Mouse (Mus musculus): ENCODE data around the gene Fads2. TPM values are rescaled to one million over a fixed set of nuclear protein-coding genes. Genes with fewer than 3 reads are reported as not detected.
A peak's percentile ranks its signal among the peaks of the same experiment; 100 is the strongest.

Gene Fads2
- total RNA-seq, 1 experiment from 2014 or later = 30.8 TPM

DNA sequence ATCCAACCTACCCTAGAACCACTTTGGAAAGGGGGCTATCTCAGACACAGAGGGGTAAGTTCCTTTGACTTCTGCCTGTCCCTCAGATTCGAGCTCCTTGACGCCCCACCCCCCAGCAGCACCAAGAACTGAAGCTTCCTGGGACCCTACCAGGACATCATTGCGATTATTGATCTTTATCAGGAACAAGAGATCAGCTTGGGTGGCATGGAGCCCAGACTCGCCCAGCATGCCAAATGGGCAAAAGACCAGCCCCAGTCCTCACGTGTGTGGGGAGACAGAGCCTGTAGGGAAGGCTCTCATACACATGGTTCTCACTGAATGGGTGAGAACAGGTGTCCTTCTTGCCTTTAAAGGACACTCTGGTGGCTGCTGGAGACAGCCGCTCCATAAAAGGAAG, 2.7 kb upstream of the Fads2 start:
- ATAC-seq (replicated peaks; ENCODE audit: low read depth, poor library complexity, severe bottlenecking) = no peak

DNA sequence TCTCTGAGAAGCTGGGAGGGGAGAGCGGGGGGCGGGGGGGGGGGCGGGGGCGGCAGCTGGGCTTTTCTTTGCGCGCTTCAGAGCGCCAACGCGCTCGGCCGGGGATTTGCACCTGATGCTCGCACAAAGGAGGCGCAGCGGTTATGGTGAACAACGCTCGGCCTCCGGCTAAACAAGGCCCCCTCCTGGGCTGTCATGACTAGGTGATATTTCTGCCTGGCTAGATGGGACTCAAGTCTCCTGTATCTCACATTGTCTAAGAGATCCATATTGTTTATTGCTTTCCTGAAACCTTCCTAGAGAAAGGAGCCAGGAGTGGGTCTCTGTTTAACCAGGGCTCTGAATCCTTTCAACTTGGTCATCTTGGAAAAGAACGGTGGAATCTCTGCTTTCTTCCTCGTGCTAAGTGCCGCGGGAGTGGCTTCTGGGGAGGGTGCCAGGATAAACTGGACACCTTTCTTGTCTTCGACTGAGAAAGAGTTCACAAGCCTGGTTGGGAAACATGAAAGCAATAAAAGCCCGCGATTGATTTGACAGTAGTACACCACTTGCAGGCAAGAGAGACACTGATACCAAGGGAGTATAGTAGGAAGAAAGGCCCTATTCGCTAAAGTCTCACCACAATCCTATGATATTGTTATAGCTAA, 631 bp upstream of the Fads2 start:
- peak; percentile 3 for ATAC-seq (replicated peaks; ENCODE audit: low read depth, poor library complexity, severe bottlenecking)

DNA sequence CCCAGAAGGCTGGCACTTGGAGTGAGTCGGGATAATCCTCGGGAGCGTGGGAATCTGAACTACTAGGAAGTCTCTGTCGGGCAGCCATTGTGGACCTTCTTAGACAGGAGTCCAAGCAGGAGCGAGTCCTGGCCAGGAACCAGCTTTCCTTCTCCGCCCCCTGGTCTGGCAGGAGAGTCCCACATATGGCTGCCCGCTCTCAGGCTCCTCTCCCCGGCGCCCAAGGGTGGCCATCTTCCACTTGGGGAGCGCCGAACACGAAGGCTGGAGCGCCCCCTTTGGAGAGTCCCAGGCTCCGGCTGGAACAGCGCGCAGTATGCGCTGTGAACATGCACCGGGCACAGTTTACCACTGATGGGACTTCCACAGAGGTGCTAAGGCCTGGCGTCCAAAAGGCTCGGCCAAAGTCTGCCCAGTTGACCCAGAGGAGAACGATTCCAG, 895 bp downstream of the Fads2 start:
- peak; percentile 60 for ATAC-seq (replicated peaks; ENCODE audit: low read depth, poor library complexity, severe bottlenecking)

DNA sequence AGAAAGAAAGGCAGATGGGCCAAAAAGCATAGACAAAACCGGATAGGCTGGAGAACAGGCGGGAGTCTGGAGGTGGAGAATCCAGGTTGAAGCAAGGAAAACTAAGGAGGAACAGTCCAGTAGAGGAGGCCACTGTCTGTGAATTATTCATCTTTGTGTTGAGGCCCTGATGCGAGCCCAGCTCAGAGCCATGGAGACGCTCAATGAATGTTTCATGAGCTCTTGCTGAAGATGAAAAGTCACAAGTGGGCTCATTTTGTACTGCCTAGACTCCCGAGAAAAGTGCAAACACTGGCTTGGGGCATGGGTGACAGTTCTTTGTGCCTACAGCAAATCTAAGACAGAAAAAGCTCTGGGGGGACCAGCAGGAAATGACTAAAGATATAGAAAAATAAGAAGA, 3.7 kb downstream of the Fads2 start:
- no peak for ATAC-seq (replicated peaks; ENCODE audit: low read depth, poor library complexity, severe bottlenecking)

GRCm38 (mm10) chr19:10096371-10096876, 5.1 kb downstream of the Fads2 start:
- ATAC-seq (replicated peaks; ENCODE audit: low read depth, poor library complexity, severe bottlenecking) = no peak

DNA sequence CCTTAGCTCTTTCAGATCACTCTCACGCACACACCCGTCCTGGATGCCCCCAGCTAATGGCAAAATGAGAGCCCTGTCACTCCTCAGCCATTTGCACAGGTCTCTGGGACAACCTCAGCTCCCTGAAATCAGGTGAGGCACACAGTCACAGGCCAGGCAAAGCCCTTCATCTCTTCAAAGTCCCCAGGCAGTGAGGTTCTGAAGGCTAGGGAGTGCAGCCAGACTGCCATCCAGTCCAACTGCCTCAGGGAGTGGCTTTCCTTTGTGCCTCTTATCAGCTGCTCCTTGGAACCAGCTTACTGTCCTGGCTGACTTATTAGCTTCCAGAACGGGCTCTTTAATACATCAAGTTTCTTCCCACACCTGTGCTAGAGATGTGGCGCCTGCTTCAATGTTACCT, 6.9 kb downstream of the Fads2 start:
- peak; percentile 45; the same call in 1 of the 2 replicates for ATAC-seq (replicated peaks; ENCODE audit: low read depth, poor library complexity, severe bottlenecking)

- no peak for ATAC-seq (replicated peaks; ENCODE audit: low read depth, poor library complexity, severe bottlenecking)
Observed at GRCm38 (mm10) chr19:10093829-10094228, 7.7 kb downstream of the Fads2 start.

GRCm38 (mm10) chr19:10086976-10087375, 14.6 kb downstream of the Fads2 start:
- ATAC-seq (replicated peaks; ENCODE audit: low read depth, poor library complexity, severe bottlenecking) = no peak

DNA sequence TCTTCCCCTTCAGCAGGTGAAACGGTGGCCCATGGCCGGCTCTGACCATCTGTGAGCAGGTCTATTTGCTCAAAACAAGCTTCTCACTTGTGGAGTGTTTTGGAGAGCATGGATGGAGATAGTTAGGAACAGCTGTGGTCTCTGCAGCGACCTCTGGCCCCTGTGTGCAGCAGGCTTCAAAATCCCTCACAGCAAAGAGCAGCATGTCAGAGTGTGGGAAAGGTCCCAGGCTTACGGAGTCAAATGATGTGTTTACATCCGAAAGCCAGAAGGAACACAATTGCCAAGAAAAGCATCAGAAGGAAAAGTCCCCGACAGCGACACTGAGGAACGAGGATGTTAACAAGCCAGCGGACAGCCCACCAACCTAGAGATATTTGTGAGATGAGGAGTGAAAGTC, 16.1 kb downstream of the Fads2 start:
- no peak for ATAC-seq (replicated peaks; ENCODE audit: low read depth, poor library complexity, severe bottlenecking)

DNA sequence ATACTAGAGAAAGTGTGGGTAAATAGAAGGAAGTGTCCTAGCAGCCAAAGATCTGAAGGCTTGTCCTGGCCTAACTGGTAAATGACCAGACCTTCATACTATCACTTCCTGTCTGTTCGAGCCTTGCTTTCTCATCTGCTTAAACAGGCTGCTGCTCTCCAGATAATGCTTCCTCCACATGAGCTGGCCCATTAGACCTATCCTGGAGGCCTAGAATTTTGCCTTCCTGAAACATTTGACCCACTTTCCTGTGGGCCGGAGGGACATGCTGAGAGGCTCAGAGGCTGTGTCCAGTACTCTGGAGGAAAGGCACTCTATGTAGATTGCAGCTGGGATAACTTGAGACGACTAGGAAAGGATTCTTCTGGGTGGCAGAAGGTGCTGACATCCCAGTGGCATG, 19.4 kb downstream of the Fads2 start:
- ATAC-seq (replicated peaks; ENCODE audit: low read depth, poor library complexity, severe bottlenecking) = no peak

DNA sequence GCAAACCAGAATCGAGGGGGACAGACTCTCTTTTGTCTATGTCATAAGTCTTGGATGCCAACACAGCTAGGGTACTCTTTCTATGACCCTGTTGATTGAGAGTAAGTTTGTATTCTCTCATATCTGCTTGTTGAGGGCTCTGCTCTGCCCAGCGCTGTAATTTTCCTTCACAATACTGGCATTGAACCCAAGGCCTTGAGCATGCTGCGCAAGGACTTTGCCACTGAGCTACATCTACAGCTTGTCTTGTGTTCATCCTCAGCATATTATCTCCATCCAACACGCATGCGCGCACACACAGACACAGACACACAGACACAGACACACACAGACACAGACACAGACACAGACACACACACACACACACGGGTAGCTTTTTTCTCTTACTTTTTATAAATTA, 21.2 kb downstream of the Fads2 start:
- ATAC-seq (replicated peaks; ENCODE audit: low read depth, poor library complexity, severe bottlenecking) = no peak

- ATAC-seq (replicated peaks; ENCODE audit: low read depth, poor library complexity, severe bottlenecking) = no peak
Observed at GRCm38 (mm10) chr19:10078392-10078791, 23.2 kb downstream of the Fads2 start.

- no peak for ATAC-seq (replicated peaks; ENCODE audit: low read depth, poor library complexity, severe bottlenecking)
Observed at GRCm38 (mm10) chr19:10073145-10073544, 28.4 kb downstream of the Fads2 start.

DNA sequence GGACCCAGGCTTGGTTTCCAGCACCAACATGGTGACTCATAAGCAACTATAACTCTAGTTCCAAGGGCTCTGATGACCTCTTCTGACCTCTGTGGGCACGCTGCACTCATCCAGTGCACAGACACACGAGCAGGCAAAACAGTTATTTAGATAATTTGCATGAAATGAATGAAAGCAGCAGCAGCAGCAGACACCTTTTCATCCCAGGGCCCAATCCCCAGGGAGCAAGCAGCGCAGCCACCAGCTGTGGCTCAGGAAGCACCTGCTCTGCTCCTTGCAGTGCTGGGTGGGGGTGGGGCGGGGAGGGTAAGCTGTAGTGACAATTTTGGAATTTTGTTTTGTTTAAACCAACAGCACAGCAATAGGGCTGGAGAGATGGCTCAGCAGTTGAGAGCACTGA, 29.7 kb downstream of the Fads2 start:
- no peak for ATAC-seq (replicated peaks; ENCODE audit: low read depth, poor library complexity, severe bottlenecking)

- ATAC-seq (replicated peaks; ENCODE audit: low read depth, poor library complexity, severe bottlenecking) = no peak
Observed at GRCm38 (mm10) chr19:10071166-10071565, 30.4 kb downstream of the Fads2 start.

GRCm38 (mm10) chr19:10070186-10070980, 31.2 kb downstream of the Fads2 start:
- ATAC-seq (replicated peaks; ENCODE audit: low read depth, poor library complexity, severe bottlenecking) = peak; percentile 48

GRCm38 (mm10) chr19:10067701-10068100, 33.8 kb downstream of the Fads2 start:
- ATAC-seq (replicated peaks; ENCODE audit: low read depth, poor library complexity, severe bottlenecking) = no peak

DNA sequence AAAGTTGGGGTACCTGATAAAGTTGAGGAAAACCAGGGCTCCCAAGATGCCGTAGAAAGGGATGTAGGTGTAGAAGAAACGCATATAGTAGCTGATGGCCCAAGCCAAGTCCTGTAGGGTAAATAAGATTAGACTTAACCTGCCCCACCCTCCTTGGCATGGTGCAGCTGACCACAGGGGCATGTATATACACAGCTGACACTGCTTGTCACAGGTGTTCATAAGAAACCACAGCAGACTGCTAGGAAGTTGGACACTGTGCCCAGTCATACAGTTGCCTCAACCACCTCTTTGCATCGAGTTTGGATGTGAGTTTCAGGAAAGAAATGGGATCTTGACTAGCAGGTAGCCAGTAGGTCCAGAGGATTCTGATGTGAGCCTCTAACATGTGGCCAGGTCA, 35.0 kb downstream of the Fads2 start:
- ATAC-seq (replicated peaks; ENCODE audit: low read depth, poor library complexity, severe bottlenecking) = no peak

GRCm38 (mm10) chr19:10066189-10066500, 35.4 kb downstream of the Fads2 start:
- ATAC-seq (replicated peaks; ENCODE audit: low read depth, poor library complexity, severe bottlenecking) = no peak

- ATAC-seq (replicated peaks; ENCODE audit: low read depth, poor library complexity, severe bottlenecking) = 0 out of 2 replicates have a peak, but pooled peaks have one; percentile 4
Observed at GRCm38 (mm10) chr19:10065465-10066188, 35.9 kb downstream of the Fads2 start.

Data from common myeloid progenitor, adult 5-6 weeks (primary cell).